In genomic region chr4:82381786-82382185, GRCm38 (mm10) we compare ENCODE assay signal across 25 mouse cellular contexts.
A peak's percentile ranks its signal among the peaks of the same experiment; 100 is the strongest.
DNase-seq lines count a peak whose midpoint lies in the region; ATAC-seq and TF ChIP-seq lines count a peak whose summit lies in the region.
"Had no signal": no experiment of that assay in that cellular context is flagged by ENCODE, and none has a peak within 500 bp of the region (broad histone marks: within the 10 kb centered on the region; RNA-seq: fewer than 3 reads in every experiment).

No protein-coding gene starts in this region.

- H3K4me3 ChIP-seq in forebrain, embryonic 14.5 days (ENCODE audit: low read depth, low read length) = no peak overlapping the region
- no peak overlapping the region for H3K4me3 ChIP-seq in forebrain, embryonic 15.5 days
- no peak overlapping the region for H3K4me3 ChIP-seq in layer of hippocampus, adult 2 months
- H3K4me3 ChIP-seq in liver, postnatal 0 days (ENCODE audit: low read depth, low read length) = no peak overlapping the region
- H3K4me3 ChIP-seq: embryonic facial prominence, embryonic 12.5 days; erythroblast, embryonic 14.5 days; heart, embryonic 12.5 days; hindbrain, embryonic 15.5 days; megakaryocyte, embryonic 14.5 days; midbrain, embryonic 15.5 days; neural tube, embryonic 15.5 days had no signal

- DNase-seq in forebrain, embryonic 14.5 days (ENCODE audit: low spot score) = peak; percentile 64
- no peak for DNase-seq in layer of hippocampus, adult 2 months (ENCODE audit: low spot score in 2 of 2)
- no peak for DNase-seq in layer of hippocampus, adult 8-10 months (ENCODE audit: low spot score in 2 of 2)
- DNase-seq in kidney, adult 9 months = peak; percentile 94
- no peak for DNase-seq in liver, postnatal 0 days
- DNase-seq in spleen, postnatal 14 days (ENCODE audit: low spot score in 2 of 2) = no peak
- DNase-seq in cerebellum, postnatal 14 days = no peak
- DNase-seq: adrenal gland, adult 2 months; cerebellum, adult 9-11 months; forebrain, postnatal 0 days; lung, adult 18-20 months; lung, postnatal 14 days; right cerebral cortex, postnatal 14 days; spleen, adult 18-20 months; thymus, postnatal 4 days had no signal

- no peak overlapping the region for H3K9ac ChIP-seq in forebrain, embryonic 14.5 days (ENCODE audit: low read length)
- no peak overlapping the region for H3K9ac ChIP-seq in forebrain, embryonic 15.5 days (replicated peaks)
- H3K9ac ChIP-seq in liver, postnatal 0 days (replicated peaks) = no peak overlapping the region
- H3K9ac ChIP-seq: embryonic facial prominence, embryonic 12.5 days; forebrain, postnatal 0 days; heart, embryonic 12.5 days; hindbrain, embryonic 15.5 days; midbrain, embryonic 15.5 days; neural tube, embryonic 15.5 days had no signal

- ATAC-seq in forebrain, embryonic 14.5 days = no peak
- no peak for ATAC-seq in forebrain, embryonic 15.5 days (replicated peaks)
- peak; percentile 57; the same call in 1 of the 2 replicates for ATAC-seq in liver, postnatal 0 days
- ATAC-seq: CD4-positive, CD25-positive, alpha-beta regulatory T cell, adult 4 months; forebrain, postnatal 0 days; intestine, embryonic 16.5 days; midbrain, embryonic 15.5 days had no signal

- no peak overlapping the region for H3K4me2 ChIP-seq in forebrain, embryonic 14.5 days (ENCODE audit: low read length)
- H3K4me2 ChIP-seq in forebrain, embryonic 15.5 days (replicated peaks) = no peak overlapping the region
- no peak overlapping the region for H3K4me2 ChIP-seq in liver, postnatal 0 days (ENCODE audit: low read depth, low read length)
- H3K4me2 ChIP-seq: embryonic facial prominence, embryonic 12.5 days; heart, embryonic 12.5 days; hindbrain, embryonic 15.5 days; midbrain, embryonic 15.5 days; neural tube, embryonic 15.5 days had no signal

- TF ChIP-seq EP300 in liver, postnatal 0 days (IDR thresholded peaks at IDR 0.05; ENCODE audit: low read depth) = no peak

- TF ChIP-seq CTCF in layer of hippocampus, adult 2 months (conservative IDR thresholded peaks at IDR 0.05) = no peak
- TF ChIP-seq CTCF in liver, postnatal 0 days (IDR thresholded peaks at IDR 0.05; ENCODE audit: low read depth) = no peak

- H3K27ac ChIP-seq in forebrain, embryonic 14.5 days (ENCODE audit: low read depth, low read length) = no peak overlapping the region
- H3K27ac ChIP-seq in forebrain, embryonic 15.5 days (replicated peaks) = no peak overlapping the region
- 0 out of 2 replicates have a peak overlapping the region, but pooled peaks have one; percentile 32 for H3K27ac ChIP-seq in layer of hippocampus, adult 2 months
- H3K27ac ChIP-seq in liver, postnatal 0 days (ENCODE audit: low read depth) = peak overlapping the region; percentile 34; the same call in 1 of the 2 replicates
- H3K27ac ChIP-seq: embryonic facial prominence, embryonic 12.5 days; hindbrain, embryonic 15.5 days; midbrain, embryonic 15.5 days; neural tube, embryonic 15.5 days had no signal

- no peaks in the 10 kb centered on the region for H3K9me3 ChIP-seq in forebrain, embryonic 14.5 days (replicated peaks; ENCODE audit: control insufficient read depth, low read length)
- H3K9me3 ChIP-seq in forebrain, embryonic 15.5 days = no peaks in the 10 kb centered on the region
- H3K9me3 ChIP-seq in liver, postnatal 0 days (ENCODE audit: low read length) = no peaks in the 10 kb centered on the region
- H3K9me3 ChIP-seq: embryonic facial prominence, embryonic 12.5 days; heart, embryonic 12.5 days; hindbrain, embryonic 15.5 days; megakaryocyte, embryonic 14.5 days; midbrain, embryonic 15.5 days; neural tube, embryonic 15.5 days had no signal

- peaks cover 9% of the 10 kb centered on the region; the same call in 1 of the 2 replicates for H3K36me3 ChIP-seq in forebrain, embryonic 14.5 days (ENCODE audit: control insufficient read depth, insufficient read depth, low read length)
- H3K36me3 ChIP-seq in forebrain, embryonic 15.5 days = no peaks in the 10 kb centered on the region
- H3K36me3 ChIP-seq in liver, postnatal 0 days (replicated peaks; ENCODE audit: insufficient read depth, low read length) = no peaks in the 10 kb centered on the region
- H3K36me3 ChIP-seq: hindbrain, embryonic 15.5 days; midbrain, embryonic 15.5 days; neural tube, embryonic 15.5 days had no signal

- H3K4me1 ChIP-seq in forebrain, embryonic 14.5 days (ENCODE audit: control insufficient read depth, insufficient read depth, low read length) = peaks cover 22% of the 10 kb centered on the region
- H3K4me1 ChIP-seq in forebrain, embryonic 15.5 days = peaks cover 50% of the 10 kb centered on the region
- H3K4me1 ChIP-seq in liver, postnatal 0 days (ENCODE audit: insufficient read depth) = peaks cover 16% of the 10 kb centered on the region; the same call in 1 of the 2 replicates
- H3K4me1 ChIP-seq: megakaryocyte, embryonic 14.5 days had no signal

- 14% methylated on average over 1 of the region's 1 CpGs for WGBS in forebrain, embryonic 14.5 days
- 17% methylated on average over 1 of the region's 1 CpGs for WGBS in forebrain, embryonic 15.5 days
- WGBS in liver, postnatal 0 days (ENCODE audit: insufficient replicate concordance) = 50% methylated on average over 1 of the region's 1 CpGs

- H3K27me3 ChIP-seq in forebrain, embryonic 14.5 days (replicated peaks; ENCODE audit: control insufficient read depth, insufficient read depth, low read length) = no peaks in the 10 kb centered on the region
- H3K27me3 ChIP-seq in forebrain, embryonic 15.5 days = no peaks in the 10 kb centered on the region
- no peaks in the 10 kb centered on the region for H3K27me3 ChIP-seq in liver, postnatal 0 days (ENCODE audit: insufficient read depth, low read length)
- H3K27me3 ChIP-seq: embryonic facial prominence, embryonic 12.5 days; heart, embryonic 12.5 days; hindbrain, embryonic 15.5 days; megakaryocyte, embryonic 14.5 days; midbrain, embryonic 15.5 days; neural tube, embryonic 15.5 days had no signal

Comparison
In these comparisons a context has a peak if more than half of its experiments do, and no peak if none do; other contexts are left out.
1. DNase-seq: peak in forebrain, embryonic 14.5 days (single experiment) and kidney, adult 9 months (single experiment); none in layer of hippocampus, adult 2 months (0 of 2), layer of hippocampus, adult 8-10 months (0 of 2), liver, postnatal 0 days (single experiment), spleen, postnatal 14 days (0 of 2) and cerebellum, postnatal 14 days (0 of 2).
2. H3K27ac ChIP-seq: peak in layer of hippocampus, adult 2 months (single experiment) and liver, postnatal 0 days (single experiment); none in forebrain, embryonic 14.5 days (single experiment) and forebrain, embryonic 15.5 days (single experiment).